Mouse (Mus musculus) CD4-positive, CD25-positive, alpha-beta regulatory T cell, adult 2 months (primary cell): ENCODE measurements at regions not wholly inside any gene's neighbourhood (a gene's known extent, or its start where the extent isn't known, plus 50 kb on each side); places are given as distances from the start of the nearest gene placed in this dataset.
"Not testable (repeated sequence)": the region's sequence is repeated elsewhere in the genome, so short reads cannot be mapped to it uniquely, and the experiment has no call there.

Source experiments
- DNase-seq: peaks from one replicate; pipeline ENCODE4 v3.0.0-alpha.2; 2012; ENCODE audit warnings: low read depth, low spot score

GRCm38 (mm10) chr7:111969198-111969887 is 54.0 kb upstream of the Usp47 start:
- peak; percentile 44 for DNase-seq

- no peak for DNase-seq
Observed at GRCm38 (mm10) chr7:111968261-111968660, 55.0 kb upstream of the Usp47 start.

DNA sequence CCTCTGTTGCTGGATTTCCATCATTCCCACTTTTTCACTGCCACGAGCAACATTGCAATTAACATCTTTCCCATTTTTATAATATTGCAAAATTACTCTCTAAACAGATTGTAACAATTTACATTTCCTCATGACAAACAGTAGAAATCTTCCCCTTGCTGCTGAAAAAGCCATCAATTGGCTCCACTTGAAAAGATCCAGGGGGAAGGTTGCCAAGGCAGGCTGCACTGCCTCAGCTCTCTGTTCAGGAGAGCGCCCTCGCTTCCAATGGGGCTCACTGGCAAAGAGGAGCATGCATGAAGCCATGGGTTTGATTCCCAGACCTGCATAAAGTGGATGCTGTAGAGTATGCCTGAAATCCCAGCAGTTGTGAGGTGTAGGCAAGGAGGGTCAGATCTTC is 56.6 kb upstream of the Usp47 start:
- no peak for DNase-seq

- no peak for DNase-seq
Observed at GRCm38 (mm10) chr7:111963969-111964368, 59.3 kb upstream of the Usp47 start.

DNA sequence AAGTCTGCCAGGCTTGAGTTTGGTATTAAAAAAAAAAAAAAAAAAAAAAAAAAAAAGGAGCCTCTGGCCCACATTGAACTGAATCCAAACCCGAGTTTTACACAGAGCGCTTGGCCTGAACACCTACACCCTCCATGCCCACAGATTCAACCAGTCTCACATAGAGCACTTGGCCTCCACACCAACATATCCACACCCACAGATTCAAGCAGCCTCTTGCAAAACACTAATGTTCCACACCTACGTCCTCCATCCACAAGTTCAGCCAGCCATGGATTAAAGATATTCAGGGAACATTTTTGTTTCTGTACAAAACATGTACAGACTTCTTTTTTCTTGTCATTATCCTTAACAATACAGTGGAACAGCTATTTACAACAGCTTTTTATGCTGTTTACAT is 63.3 kb upstream of the Usp47 start:
- DNase-seq: no peak

GRCm38 (mm10) chr7:111956671-111957070 is 66.6 kb upstream of the Usp47 start:
- DNase-seq: no peak

DNA sequence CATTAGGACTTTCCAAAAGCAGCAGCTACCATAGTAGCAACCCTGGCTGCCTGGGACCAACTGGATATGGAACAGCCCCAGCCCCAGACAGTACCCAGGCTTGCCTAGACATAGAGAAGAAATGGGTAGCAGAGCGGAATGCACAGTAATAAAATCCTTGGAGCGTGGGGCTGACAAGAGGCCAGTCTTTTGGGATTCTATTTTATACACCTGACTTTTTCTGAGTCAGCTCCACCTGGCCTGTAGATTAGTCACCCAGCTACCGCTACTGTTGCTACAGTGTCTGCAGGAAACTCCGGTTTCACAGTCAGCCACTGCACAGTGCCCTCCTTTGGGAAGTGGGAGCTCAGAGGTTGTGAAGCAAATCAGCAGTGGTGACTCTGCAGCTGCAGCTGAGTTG is 83.7 kb upstream of the Usp47 start:
- no peak for DNase-seq

- DNase-seq: no peak
Observed at GRCm38 (mm10) chr7:111937547-111937946, 85.8 kb upstream of the Usp47 start.

GRCm38 (mm10) chr7:111937102-111937501 is 86.2 kb upstream of the Usp47 start:
- no peak for DNase-seq

DNA sequence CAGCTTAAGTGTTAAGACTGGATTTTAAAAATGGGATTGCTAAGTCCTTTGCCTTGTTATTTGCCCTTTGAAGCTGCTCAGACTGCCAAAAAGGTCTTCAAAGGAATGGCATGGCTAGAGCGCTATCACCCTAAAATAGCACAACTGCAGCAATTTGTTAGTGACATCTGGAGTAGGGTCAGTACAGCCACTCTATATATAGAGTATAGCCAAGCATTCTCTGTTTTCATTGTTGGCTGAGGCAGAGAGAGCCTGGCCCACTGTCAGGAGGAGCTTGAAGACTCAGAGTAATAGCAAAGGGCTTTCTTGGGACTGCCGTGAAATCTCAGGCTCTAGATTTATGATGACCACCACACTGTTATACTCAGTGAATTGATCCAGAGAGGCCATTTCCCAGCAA is 90.6 kb upstream of the Usp47 start:
- no peak for DNase-seq

DNA sequence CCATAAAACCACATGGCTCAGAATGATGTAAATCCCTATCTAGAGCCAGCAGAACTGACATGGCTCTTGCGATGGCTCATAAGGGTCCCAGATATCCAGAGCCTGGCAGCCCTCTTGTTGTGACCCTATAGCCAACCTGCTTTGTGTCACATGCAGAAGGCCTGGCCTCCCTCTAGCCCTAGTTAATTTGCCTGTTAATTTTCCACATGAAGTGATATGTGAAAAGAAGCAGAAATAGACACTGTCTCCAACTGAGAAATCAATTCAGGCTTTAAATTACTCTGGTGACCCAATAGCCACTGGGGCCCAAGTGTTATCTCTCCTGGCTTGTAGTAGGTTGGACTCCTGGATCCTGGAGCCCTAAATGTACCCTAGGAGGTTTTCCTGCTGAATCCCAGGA is 103.3 kb upstream of the Usp47 start:
- DNase-seq: no peak

DNA sequence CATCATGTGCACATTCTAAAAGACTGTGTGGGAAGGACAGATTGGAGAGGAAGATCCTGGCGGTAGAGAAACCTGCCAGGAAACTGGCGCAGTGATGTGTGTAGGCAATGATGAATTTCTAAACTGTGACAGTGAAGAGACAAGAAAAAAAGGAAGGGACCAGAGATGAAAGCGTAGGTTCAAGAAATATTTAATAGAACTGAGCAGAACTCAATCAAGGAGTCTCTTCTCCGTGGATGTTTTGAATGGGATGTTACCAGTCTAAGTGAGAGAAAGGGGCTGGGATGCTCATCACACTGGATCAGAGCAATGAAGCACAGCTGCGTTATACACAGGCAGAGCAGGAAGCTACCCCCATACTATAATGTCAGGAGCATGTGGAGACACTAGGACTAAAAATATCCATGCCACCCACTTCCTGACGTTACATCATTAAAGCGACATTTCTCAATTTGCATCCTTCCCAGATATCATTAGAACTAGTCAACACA is 119.5 kb upstream of the Usp47 start:
- DNase-seq: no peak

DNA sequence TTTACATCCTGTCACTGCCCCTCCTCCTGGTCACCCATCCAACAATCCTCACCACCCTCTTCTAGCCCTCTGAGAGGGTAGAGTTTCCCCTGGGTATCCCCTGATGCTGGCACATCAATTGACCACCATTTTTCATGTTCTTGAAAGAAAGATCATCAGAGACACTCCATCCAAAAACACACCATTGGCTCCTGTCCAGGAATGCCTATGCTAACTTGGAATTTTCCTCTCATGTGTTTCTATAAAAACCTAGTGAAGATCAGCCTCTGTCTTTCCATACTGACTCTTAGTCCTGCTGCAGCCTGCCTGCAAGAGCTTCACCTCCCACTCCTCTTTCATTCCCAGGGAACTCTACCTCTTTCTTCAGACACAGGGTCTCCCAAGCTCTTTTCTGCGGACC is 117.2 kb upstream of the Galnt18 start:
- no peak for DNase-seq

DNA sequence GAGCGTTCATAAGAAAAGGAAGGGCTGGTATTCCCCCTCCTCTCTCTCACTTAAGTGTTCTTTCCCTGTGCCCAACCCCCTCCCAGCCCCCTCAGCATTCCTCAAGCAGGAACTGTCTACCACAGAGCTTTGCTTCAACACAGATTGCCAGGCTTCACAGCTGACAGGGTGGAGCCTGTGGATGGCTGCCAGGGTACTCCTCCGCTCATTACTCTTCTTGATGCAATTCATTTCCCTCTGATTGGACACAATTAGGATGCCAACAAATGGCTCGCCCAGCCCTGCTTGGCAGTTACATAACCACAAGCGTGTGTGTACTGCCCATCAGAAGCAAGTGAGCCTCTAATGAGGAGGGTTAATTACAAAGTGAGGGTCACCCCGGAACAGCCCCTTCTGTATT is 116.5 kb upstream of the Galnt18 start:
- no peak for DNase-seq

- DNase-seq: no peak
Observed at GRCm38 (mm10) chr7:111882991-111883390, 103.2 kb upstream of the Galnt18 start.

- no peak for DNase-seq
Observed at GRCm38 (mm10) chr7:111880067-111880675, 100.4 kb upstream of the Galnt18 start.

DNA sequence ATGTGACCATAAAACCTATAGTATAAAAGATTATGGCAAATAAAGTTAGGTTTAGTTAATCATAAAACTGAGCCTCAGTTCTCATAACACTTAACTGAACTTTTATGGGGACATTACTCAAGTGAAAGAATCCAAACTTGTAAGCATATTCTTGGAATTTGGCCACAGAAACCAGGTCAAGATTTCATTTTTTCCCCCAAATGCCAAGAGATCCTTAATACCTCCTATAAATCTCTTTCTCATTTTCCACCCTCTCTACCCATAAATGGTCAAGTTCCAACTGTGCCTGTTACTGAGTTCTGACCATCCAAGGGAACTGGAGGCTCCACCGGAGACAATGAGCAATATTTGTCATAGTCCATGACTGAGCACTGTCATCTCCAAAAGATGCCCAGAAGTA is 97.8 kb upstream of the Galnt18 start:
- no peak for DNase-seq

- no peak for DNase-seq
Observed at GRCm38 (mm10) chr7:111875949-111876348, 96.2 kb upstream of the Galnt18 start.

- DNase-seq: no peak
Observed at GRCm38 (mm10) chr7:111869337-111869736, 89.6 kb upstream of the Galnt18 start.

DNA sequence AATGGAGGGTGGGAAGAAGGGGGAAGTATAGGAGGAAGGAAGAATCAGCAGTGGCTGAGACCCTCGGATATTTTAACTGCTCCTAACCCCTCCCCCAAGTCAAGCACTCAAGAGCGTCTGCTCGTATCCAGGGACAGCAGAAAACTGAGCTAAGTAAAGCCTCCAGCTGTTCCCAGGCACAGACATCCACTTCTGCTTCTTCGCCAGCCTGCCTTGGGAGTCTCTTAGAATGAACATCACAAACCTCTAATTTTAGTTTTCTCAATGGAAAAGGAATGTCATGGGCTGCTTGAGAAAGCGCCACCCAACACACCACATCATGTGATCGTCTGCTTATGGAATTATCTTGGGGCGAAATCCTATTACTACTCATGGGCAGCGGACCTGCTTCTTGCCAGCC is 83.3 kb upstream of the Galnt18 start:
- DNase-seq: no peak

- not testable (repeated sequence) for DNase-seq
Observed at GRCm38 (mm10) chr7:111858291-111858690, 78.5 kb upstream of the Galnt18 start.

DNA sequence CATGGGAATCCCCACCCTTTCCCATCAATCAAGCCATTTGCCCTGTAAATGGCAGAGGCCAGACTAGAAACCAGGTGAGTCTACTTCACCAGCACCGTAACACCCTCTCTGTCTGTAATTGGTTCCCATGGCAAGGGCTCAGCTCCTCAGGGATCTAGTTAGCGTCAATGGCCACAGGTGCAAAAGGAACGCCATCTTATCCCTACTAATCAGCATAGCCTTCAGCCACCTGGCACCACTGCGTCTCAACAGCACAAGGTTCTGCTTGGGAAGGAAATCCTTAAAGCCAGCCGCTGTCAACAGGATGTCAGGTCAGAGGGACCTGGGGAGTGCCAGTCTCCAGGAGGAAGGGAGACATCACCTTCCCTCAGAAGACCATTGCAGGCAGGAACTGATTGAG is 77.2 kb upstream of the Galnt18 start:
- DNase-seq: no peak

GRCm38 (mm10) chr7:111855309-111855708 is 75.5 kb upstream of the Galnt18 start:
- no peak for DNase-seq

GRCm38 (mm10) chr7:111846417-111846816 is 66.6 kb upstream of the Galnt18 start:
- DNase-seq: no peak
